Mouse (Mus musculus) lung, postnatal 0 days (tissue): Measurements from ENCODE around the gene Rad50. TPM values are rescaled to one million over a fixed set of nuclear protein-coding genes. Genes with fewer than 3 reads are reported as not detected.
A peak's percentile ranks its signal among the peaks of the same experiment; 100 is the strongest.

Experiments used
- ATAC-seq: fragments of 200-750 bp; cut with Nextera tagmentation; 2 replicates; pipeline ENCODE4 v1.8.0; 2017; ENCODE audit warnings: moderate library complexity
- DNase-seq: peaks from one replicate; pipeline ENCODE4 v3.0.0-alpha.2; 2016; ENCODE audit warnings: low spot score
- H3K27ac ChIP-seq: fragments of 300-500 bp; sonication (generic); 2 replicates; pipeline ENCODE4 v1.5.1; 2014; ENCODE audit warnings: antibody characterized with exemption, mild to moderate bottlenecking, low read length, mixed read lengths
- H3K27me3 ChIP-seq: fragments of 300-500 bp; sonication (generic); replicated peaks from 2 replicates; pipeline ENCODE4 v1.6.1; 2014; ENCODE audit warnings: low read length, mixed read lengths; ENCODE audit not compliant: insufficient read depth
- H3K36me3 ChIP-seq: fragments of 300-500 bp; sonication (generic); 2 replicates; pipeline ENCODE4 v1.6.1; 2014; ENCODE audit warnings: low read length, mixed read lengths; ENCODE audit not compliant: insufficient read depth
- H3K4me1 ChIP-seq: fragments of 300-500 bp; sonication (generic); 2 replicates; pipeline ENCODE4 v1.6.1; 2014; ENCODE audit warnings: antibody characterized with exemption, low read depth, low read length, mixed read lengths; ENCODE audit not compliant: insufficient read depth
- H3K4me2 ChIP-seq: fragments of 300-500 bp; sonication (generic); replicated peaks from 2 replicates; pipeline ENCODE4 v1.6.1; 2014; ENCODE audit warnings: low read depth, mild to moderate bottlenecking, low read length, moderate library complexity, mixed read lengths
- H3K4me3 ChIP-seq: fragments of 300-500 bp; sonication (generic); 2 replicates; pipeline ENCODE4 v1.5.1; 2014; ENCODE audit warnings: low read depth, low read length
- H3K9ac ChIP-seq: fragments of 300-500 bp; sonication (generic); replicated peaks from 2 replicates; pipeline ENCODE4 v1.6.1; 2014; ENCODE audit warnings: low read depth, mild to moderate bottlenecking
- H3K9me3 ChIP-seq: fragments of 300-500 bp; sonication (generic); 2 replicates; pipeline ENCODE4 v1.6.1; 2016; ENCODE audit warnings: low read length, mixed read lengths
- CTCF ChIP-seq: IDR thresholded peaks from 2 replicates; pipeline ENCODE4 v1.5.1; 2016; ENCODE audit warnings: antibody characterized with exemption, mild to moderate bottlenecking
- EP300 ChIP-seq: IDR thresholded peaks from 2 replicates; pipeline ENCODE4 v1.6.1; 2016; ENCODE audit warnings: antibody characterized with exemption, mild to moderate bottlenecking, control low read depth
- WGBS: fragments of 180-500 bp; shearing (Covaris S2); extraction: QIAGEN DNeasy Blood & Tissue Kit; methylation state at CpG from one replicate; pipeline ENCODE4 v1.1.7; 2014; 5-methylcytosine and 5-hydroxymethylcytosine counted together
- polyA plus RNA-seq: library from polyadenylated mRNA; unstranded; fragments of >200 nt; fragmentation: Nextera tagmentation; extraction: Ambion mirVana; gene quantifications from 2 replicates; pipeline ENCODE4 v1.2.1, GENCODE M21; 2015

Rad50 gene
- polyA plus RNA-seq, 1 experiment from 2014 or later: 18.1 TPM

GRCm38 (mm10) chr11:53633644-53634043 lies 73.5 kb downstream of the Rad50 start:
- H3K4me3 ChIP-seq: no peak overlapping the region
- TF ChIP-seq CTCF (no peak), EP300 (no peak)
- ATAC-seq: no peak
- H3K27me3 ChIP-seq: no peaks in the 10 kb centered on the region
- H3K9me3 ChIP-seq: no peaks in the 10 kb centered on the region
- H3K4me2 ChIP-seq: no peak overlapping the region
- 0 out of 2 replicates have a peak, but pooled peaks cover 6% of the 10 kb centered on the region for H3K4me1 ChIP-seq
- WGBS: 81% methylated on average over 7 of the region's 7 CpGs
- no peaks in the 10 kb centered on the region for H3K36me3 ChIP-seq
- H3K9ac ChIP-seq: no peak overlapping the region
- no peak for DNase-seq
- H3K27ac ChIP-seq: no peak overlapping the region

GRCm38 (mm10) chr11:53632122-53632733 lies 74.9 kb downstream of the Rad50 start:
- Histone ChIP-seq H3K4me2 (no peak overlapping the region), H3K4me3 (no peak overlapping the region), H3K27ac (no peak overlapping the region), H3K27me3 (no peaks in the 10 kb centered on the region), H3K9me3 (no peaks in the 10 kb centered on the region), H3K9ac (no peak overlapping the region), H3K36me3 (no peaks in the 10 kb centered on the region), H3K4me1 (0 out of 2 replicates have a peak, but pooled peaks cover 6% of the 10 kb centered on the region)
- 74% methylated on average over 14 of the region's 14 CpGs for WGBS
- no peak for ATAC-seq
- DNase-seq: peak; percentile 10
- TF ChIP-seq CTCF (peak; percentile 65), EP300 (no peak)

- Histone ChIP-seq H3K9ac (no peak overlapping the region), H3K4me3 (no peak overlapping the region), H3K27ac (no peak overlapping the region), H3K4me1 (no peaks in the 10 kb centered on the region), H3K27me3 (no peaks in the 10 kb centered on the region), H3K4me2 (no peak overlapping the region), H3K9me3 (no peaks in the 10 kb centered on the region), H3K36me3 (no peaks in the 10 kb centered on the region)
- TF ChIP-seq EP300: no peak
- peak; percentile 95 for TF ChIP-seq CTCF
- 9% methylated on average over 1 of the region's 1 CpGs for WGBS
- DNase-seq (peak; percentile 85), ATAC-seq (peak; percentile 65)
Observed at GRCm38 (mm10) chr11:53627859-53628258, 79.3 kb downstream of the Rad50 start.

GRCm38 (mm10) chr11:53626802-53627373 lies 80.2 kb downstream of the Rad50 start:
- TF ChIP-seq EP300 (no peak), CTCF (no peak)
- WGBS: 65% methylated on average over 17 of the region's 17 CpGs
- no peak overlapping the region for H3K4me2 ChIP-seq
- no peak overlapping the region for H3K9ac ChIP-seq
- H3K27me3 ChIP-seq: no peaks in the 10 kb centered on the region
- DNase-seq: no peak
- H3K4me1 ChIP-seq: no peaks in the 10 kb centered on the region
- no peaks in the 10 kb centered on the region for H3K36me3 ChIP-seq
- no peak overlapping the region for H3K27ac ChIP-seq
- H3K9me3 ChIP-seq: no peaks in the 10 kb centered on the region
- ATAC-seq: no peak
- no peak overlapping the region for H3K4me3 ChIP-seq

GRCm38 (mm10) chr11:53624124-53624523 lies 83.0 kb downstream of the Rad50 start:
- Histone ChIP-seq H3K9ac (no peak overlapping the region), H3K4me2 (no peak overlapping the region), H3K27me3 (no peaks in the 10 kb centered on the region), H3K4me1 (no peaks in the 10 kb centered on the region), H3K9me3 (no peaks in the 10 kb centered on the region), H3K36me3 (no peaks in the 10 kb centered on the region), H3K27ac (no peak overlapping the region), H3K4me3 (no peak overlapping the region)
- ATAC-seq (no peak), DNase-seq (no peak)
- 85% methylated on average over 2 of the region's 2 CpGs for WGBS
- TF ChIP-seq EP300 (no peak), CTCF (peak; percentile 18; the same call in 1 of the 2 replicates)

- no peak for DNase-seq
- no peaks in the 10 kb centered on the region for H3K27me3 ChIP-seq
- H3K4me2 ChIP-seq: no peak overlapping the region
- H3K36me3 ChIP-seq: no peaks in the 10 kb centered on the region
- no peaks in the 10 kb centered on the region for H3K4me1 ChIP-seq
- 66% methylated on average over 9 of the region's 9 CpGs for WGBS
- H3K27ac ChIP-seq: no peak overlapping the region
- TF ChIP-seq EP300: no peak
- no peak for TF ChIP-seq CTCF
- no peak for ATAC-seq
- no peaks in the 10 kb centered on the region for H3K9me3 ChIP-seq
- H3K9ac ChIP-seq: no peak overlapping the region
- no peak overlapping the region for H3K4me3 ChIP-seq
Observed at GRCm38 (mm10) chr11:53623573-53623972, 83.5 kb downstream of the Rad50 start.

GRCm38 (mm10) chr11:53622440-53622806 lies 84.7 kb downstream of the Rad50 start:
- Histone ChIP-seq H3K9ac (no peak overlapping the region), H3K4me2 (no peak overlapping the region), H3K27me3 (no peaks in the 10 kb centered on the region), H3K36me3 (no peaks in the 10 kb centered on the region), H3K4me1 (no peaks in the 10 kb centered on the region), H3K27ac (no peak overlapping the region), H3K4me3 (no peak overlapping the region), H3K9me3 (no peaks in the 10 kb centered on the region)
- no peak for ATAC-seq
- no peak for TF ChIP-seq EP300
- no peak for TF ChIP-seq CTCF
- no peak for DNase-seq
- 59% methylated on average over 6 of the region's 6 CpGs for WGBS
